Comparison of ENCODE assay signal across 14 mouse cellular contexts in genomic region chr9:50408845-50409244, GRCm38 (mm10).
"Had no signal": no experiment of that assay in that cellular context is flagged by ENCODE, and none has a peak within 500 bp of the region (broad histone marks: within the 10 kb centered on the region; RNA-seq: fewer than 3 reads in every experiment).

No protein-coding gene starts in this region.

- H3K27ac ChIP-seq: neural tube, embryonic 12.5 days; neural tube, embryonic 13.5 days; neural tube, embryonic 15.5 days; stomach, embryonic 15.5 days; stomach, postnatal 0 days had no signal

- H3K27me3 ChIP-seq: neural tube, embryonic 12.5 days; neural tube, embryonic 13.5 days; neural tube, embryonic 15.5 days; stomach, embryonic 15.5 days had no signal

- H3K36me3 ChIP-seq: neural tube, embryonic 12.5 days; neural tube, embryonic 13.5 days; neural tube, embryonic 15.5 days; stomach, embryonic 15.5 days had no signal

- H3K4me3 ChIP-seq: neural tube, embryonic 12.5 days; neural tube, embryonic 13.5 days; neural tube, embryonic 15.5 days; stomach, embryonic 15.5 days had no signal

- H3K9ac ChIP-seq: neural tube, embryonic 12.5 days; neural tube, embryonic 13.5 days; neural tube, embryonic 15.5 days; stomach, embryonic 15.5 days had no signal

- H3K4me1 ChIP-seq: neural tube, embryonic 12.5 days; neural tube, embryonic 15.5 days; stomach, embryonic 15.5 days had no signal

- H3K4me2 ChIP-seq: neural tube, embryonic 12.5 days; neural tube, embryonic 13.5 days; neural tube, embryonic 15.5 days; stomach, embryonic 15.5 days had no signal

- DNase-seq: retina, postnatal 1 day; right cerebral cortex, adult 18-20 months; right cerebral cortex, postnatal 14 days; right cerebral cortex, postnatal 25 days; right cerebral cortex, postnatal 4 days; spleen, adult 18-20 months; thymus, adult 18-20 months; thymus, postnatal 25 days; thymus, postnatal 4 days had no signal

- H3K9me3 ChIP-seq: neural tube, embryonic 12.5 days; neural tube, embryonic 13.5 days; neural tube, embryonic 15.5 days; stomach, embryonic 15.5 days had no signal
